ENCODE assay signal across 12 mouse cellular contexts in genomic region chr4:45673081-45673819, GRCm38 (mm10).
DNase-seq lines count a peak whose midpoint lies in the region.
"Had no signal": no experiment of that assay in that cellular context is flagged by ENCODE, and none has a peak within 500 bp of the region (broad histone marks: within the 10 kb centered on the region; RNA-seq: fewer than 3 reads in every experiment).

No protein-coding gene starts in this region.

- DNase-seq in embryo, embryonic 10.5 days (ENCODE audit: low spot score): peak; percentile 16
- no peak for DNase-seq in embryo, embryonic 9.5 days (ENCODE audit: extremely low spot score)
- peak; percentile 48 for DNase-seq in right cerebral cortex, adult 18-20 months
- no peak for DNase-seq in right cerebral cortex, postnatal 14 days
- peak; percentile 51 to 73 for DNase-seq in left cerebral cortex, postnatal 25 days (ENCODE audit: low spot score in 2 of 2)
- no peak for DNase-seq in kidney, postnatal 14 days
- DNase-seq in heart, adult 18-20 months: no peak
- no peak for DNase-seq in cerebellum, postnatal 10 days
- DNase-seq: adrenal gland, adult 2 months; cerebellum, adult 2 months; kidney, adult 18-20 months; lung, postnatal 10 days had no signal

- intact Hi-C loops in left cerebral cortex, postnatal 25 days (cut with DNase I): no loop called here

Comparison
In these comparisons a context has a peak if more than half of its experiments do, and no peak if none do; other contexts are left out.
1. DNase-seq: peak in embryo, embryonic 10.5 days (single experiment), right cerebral cortex, adult 18-20 months (single experiment) and left cerebral cortex, postnatal 25 days (2 of 2); none in embryo, embryonic 9.5 days (single experiment), right cerebral cortex, postnatal 14 days (single experiment), kidney, postnatal 14 days (single experiment), heart, adult 18-20 months (0 of 2) and cerebellum, postnatal 10 days (0 of 2).